Mouse (Mus musculus) hindbrain, embryonic 11.5 days (tissue): ENCODE measurements around the gene Slc38a7. TPM values are rescaled to one million over a fixed set of nuclear protein-coding genes. Genes with fewer than 3 reads are reported as not detected.

Source experiments
- ATAC-seq: fragments of 200-750 bp; cut with Nextera tagmentation; 2 replicates; pipeline ENCODE4 v1.8.0; 2017; ENCODE audit warnings: mild to moderate bottlenecking, moderate TSS enrichment, moderate library complexity; ENCODE audit not compliant: low FRiP score
- DNase-seq: peaks from one replicate; pipeline ENCODE4 v3.0.0-alpha.2; 2015; ENCODE audit warnings: low spot score
- H3K27ac ChIP-seq: fragments of 300-500 bp; sonication (generic); 2 replicates; pipeline ENCODE4 v1.5.1; 2014; ENCODE audit warnings: mild to moderate bottlenecking, low read depth, low read length
- H3K27me3 ChIP-seq: fragments of 300-500 bp; sonication (generic); 2 replicates; pipeline ENCODE4 v1.6.1; 2014; ENCODE audit warnings: mild to moderate bottlenecking, low read length, moderate library complexity, mixed read lengths; ENCODE audit not compliant: control insufficient read depth, insufficient read depth
- H3K36me3 ChIP-seq: fragments of 300-500 bp; sonication (generic); 2 replicates; pipeline ENCODE4 v1.6.1; 2014; ENCODE audit warnings: mild to moderate bottlenecking, low read length, moderate library complexity, mixed read lengths; ENCODE audit not compliant: control insufficient read depth, insufficient read depth
- H3K4me1 ChIP-seq: fragments of 300-500 bp; sonication (generic); replicated peaks from 2 replicates; pipeline ENCODE4 v1.6.1; 2014; ENCODE audit warnings: low read length, mixed read lengths; ENCODE audit not compliant: control insufficient read depth, insufficient read depth
- H3K4me2 ChIP-seq: fragments of 300-500 bp; sonication (generic); replicated peaks from 2 replicates; pipeline ENCODE4 v1.6.1; 2014; ENCODE audit warnings: mild to moderate bottlenecking, low read depth, low read length
- H3K4me3 ChIP-seq: fragments of 300-500 bp; sonication (generic); 2 replicates; pipeline ENCODE4 v1.5.1; 2014; ENCODE audit warnings: low read depth, low read length
- H3K9ac ChIP-seq: fragments of 300-500 bp; sonication (generic); 2 replicates; pipeline ENCODE4 v1.6.1; 2014; ENCODE audit warnings: low read depth, low read length
- H3K9me3 ChIP-seq: fragments of 300-500 bp; sonication (generic); 2 replicates; pipeline ENCODE4 v1.6.1; 2016; ENCODE audit warnings: low read length; ENCODE audit not compliant: control insufficient read depth
- WGBS: fragments of 180-500 bp; shearing (Covaris S2); extraction: QIAGEN DNeasy Blood & Tissue Kit; methylation state at CpG from one replicate; pipeline ENCODE4 v1.1.7; 2014; 5-methylcytosine and 5-hydroxymethylcytosine counted together
- polyA plus RNA-seq: library from polyadenylated mRNA; unstranded; fragments of >200 nt; fragmentation: Nextera tagmentation; extraction: Ambion mirVana; gene quantifications from 2 replicates; pipeline ENCODE4 v1.2.1, GENCODE M21; 2014

The Slc38a7 gene
- polyA plus RNA-seq, 1 experiment from 2014 or later: 14.3 TPM

GRCm38 (mm10) chr8:95885271-95885841, 32.0 kb upstream of the Slc38a7 start:
- Histone ChIP-seq H3K9me3 (no peaks in the 10 kb centered on the region), H3K27me3 (no peaks in the 10 kb centered on the region), H3K36me3 (no peaks in the 10 kb centered on the region), H3K4me2 (no peak overlapping the region), H3K27ac (no peak overlapping the region), H3K9ac (no peak overlapping the region), H3K4me1 (peaks cover 4% of the 10 kb centered on the region; the same call in 1 of the 2 replicates), H3K4me3 (no peak overlapping the region)
- WGBS: 88% methylated on average over 5 of the region's 5 CpGs
- DNase-seq: no peak
- no peak for ATAC-seq

DNA sequence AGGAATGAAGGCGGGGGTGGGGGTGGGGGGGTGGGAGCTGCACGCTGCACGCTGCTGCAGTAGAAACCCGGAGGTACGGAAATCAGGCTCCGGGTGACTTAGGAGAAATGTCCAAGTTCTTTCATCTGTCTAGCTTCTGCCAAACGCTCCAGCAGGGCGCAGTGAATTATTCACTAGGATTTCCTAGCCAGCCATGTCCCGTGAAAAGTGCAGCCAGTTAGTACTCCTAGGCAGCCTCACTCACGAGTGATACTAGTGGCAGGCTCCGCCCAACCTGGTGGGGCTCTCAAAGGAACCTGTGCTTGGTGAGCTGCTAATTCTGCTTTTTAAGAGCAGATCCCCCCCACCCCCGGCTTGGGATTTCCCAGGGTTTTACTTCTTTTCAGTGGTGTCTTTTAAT, 31.2 kb upstream of the Slc38a7 start:
- Histone ChIP-seq H3K4me1 (peaks cover 4% of the 10 kb centered on the region; the same call in 1 of the 2 replicates), H3K4me2 (no peak overlapping the region), H3K27ac (no peak overlapping the region), H3K4me3 (no peak overlapping the region), H3K9ac (no peak overlapping the region), H3K9me3 (no peaks in the 10 kb centered on the region), H3K27me3 (no peaks in the 10 kb centered on the region), H3K36me3 (no peaks in the 10 kb centered on the region)
- ATAC-seq: no peak
- DNase-seq: no peak
- WGBS: 82% methylated on average over 11 of the region's 12 CpGs

- peaks cover 3% of the 10 kb centered on the region; the same call in 1 of the 2 replicates for H3K4me1 ChIP-seq
- H3K4me2 ChIP-seq: no peak overlapping the region
- WGBS: 89% methylated on average over 9 of the region's 9 CpGs
- no peak overlapping the region for H3K4me3 ChIP-seq
- H3K27ac ChIP-seq: no peak overlapping the region
- H3K27me3 ChIP-seq: no peaks in the 10 kb centered on the region
- no peak overlapping the region for H3K9ac ChIP-seq
- no peaks in the 10 kb centered on the region for H3K9me3 ChIP-seq
- ATAC-seq (no peak), DNase-seq (no peak)
- no peaks in the 10 kb centered on the region; the same call in 1 of the 2 replicates for H3K36me3 ChIP-seq
These were observed 28.9 kb upstream of the Slc38a7 start for GRCm38 (mm10) chr8:95882191-95882590.

DNA sequence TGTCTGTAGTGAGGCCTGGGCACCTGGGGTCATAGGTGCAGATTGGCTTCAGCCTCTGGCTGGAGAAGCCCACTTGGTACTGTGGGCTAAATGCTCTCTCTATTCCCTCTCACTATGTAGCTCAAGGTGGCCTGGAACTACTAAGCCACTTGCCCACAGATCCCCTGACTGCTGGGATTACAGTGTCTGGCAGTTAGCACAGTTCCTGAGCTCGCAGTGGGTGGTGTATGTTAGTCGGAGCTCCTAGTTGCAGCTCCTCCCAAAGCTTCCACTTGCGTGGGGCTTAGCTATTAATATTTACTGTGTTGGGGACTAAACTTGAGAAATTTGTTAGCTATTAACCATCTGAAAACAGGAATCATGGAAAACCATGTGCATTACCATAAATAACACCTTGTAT, 28.2 kb upstream of the Slc38a7 start:
- H3K36me3 ChIP-seq: no peaks in the 10 kb centered on the region; the same call in 1 of the 2 replicates
- no peak for ATAC-seq
- no peaks in the 10 kb centered on the region; the same call in 1 of the 2 replicates for H3K4me1 ChIP-seq
- WGBS: 87% methylated on average over 3 of the region's 3 CpGs
- H3K27ac ChIP-seq: no peak overlapping the region
- DNase-seq: no peak
- no peak overlapping the region for H3K9ac ChIP-seq
- H3K4me2 ChIP-seq: no peak overlapping the region
- no peak overlapping the region for H3K4me3 ChIP-seq
- H3K27me3 ChIP-seq: no peaks in the 10 kb centered on the region
- no peaks in the 10 kb centered on the region for H3K9me3 ChIP-seq

- ATAC-seq (no peak), DNase-seq (no peak)
- whole genome bisulfite sequencing: 91% methylated on average over 4 of the region's 4 CpGs
- no peak overlapping the region for H3K4me3 ChIP-seq
- H3K27ac ChIP-seq: no peak overlapping the region
- no peaks in the 10 kb centered on the region for H3K27me3 ChIP-seq
- H3K4me2 ChIP-seq: no peak overlapping the region
- H3K9ac ChIP-seq: no peak overlapping the region
- H3K36me3 ChIP-seq: peaks cover 3% of the 10 kb centered on the region; the same call in 1 of the 2 replicates
- no peaks in the 10 kb centered on the region; the same call in 1 of the 2 replicates for H3K4me1 ChIP-seq
- H3K9me3 ChIP-seq: no peaks in the 10 kb centered on the region
These were observed 26.5 kb upstream of the Slc38a7 start for GRCm38 (mm10) chr8:95879823-95880222.

GRCm38 (mm10) chr8:95878176-95878962, 25.0 kb upstream of the Slc38a7 start:
- ATAC-seq (peak; percentile 47), DNase-seq (peak; percentile 64)
- H3K4me1 ChIP-seq: no peaks in the 10 kb centered on the region; the same call in 1 of the 2 replicates
- H3K27ac ChIP-seq: peak overlapping the region; percentile 65; the same call in 1 of the 2 replicates
- no peaks in the 10 kb centered on the region for H3K9me3 ChIP-seq
- peaks cover 5% of the 10 kb centered on the region; the same call in 1 of the 2 replicates for H3K36me3 ChIP-seq
- no peaks in the 10 kb centered on the region for H3K27me3 ChIP-seq
- H3K4me3 ChIP-seq: no peak overlapping the region
- peak overlapping the region; percentile 22; the same call in 1 of the 2 replicates for H3K4me2 ChIP-seq
- H3K9ac ChIP-seq: 0 out of 2 replicates have a peak overlapping the region, but pooled peaks have one; percentile 1
- WGBS: 57% methylated on average over 12 of the region's 12 CpGs

GRCm38 (mm10) chr8:95875270-95875669, 21.9 kb upstream of the Slc38a7 start:
- ATAC-seq (no peak), DNase-seq (no peak)
- no peaks in the 10 kb centered on the region; the same call in 1 of the 2 replicates for H3K4me1 ChIP-seq
- H3K27ac ChIP-seq: no peak overlapping the region
- 99% methylated on average over 7 of the region's 7 CpGs for WGBS
- H3K9ac ChIP-seq: no peak overlapping the region
- no peaks in the 10 kb centered on the region for H3K9me3 ChIP-seq
- H3K36me3 ChIP-seq: peaks cover 9% of the 10 kb centered on the region; the same call in 1 of the 2 replicates
- H3K4me2 ChIP-seq: no peak overlapping the region
- no peak overlapping the region for H3K4me3 ChIP-seq
- H3K27me3 ChIP-seq: no peaks in the 10 kb centered on the region

- Histone ChIP-seq H3K9ac (no peak overlapping the region), H3K36me3 (peaks cover 14% of the 10 kb centered on the region; the same call in 1 of the 2 replicates), H3K27ac (no peak overlapping the region), H3K9me3 (no peaks in the 10 kb centered on the region), H3K27me3 (no peaks in the 10 kb centered on the region), H3K4me2 (no peak overlapping the region), H3K4me1 (no peaks in the 10 kb centered on the region), H3K4me3 (no peak overlapping the region)
- ATAC-seq (no peak), DNase-seq (no peak)
- 93% methylated on average over 16 of the region's 16 CpGs for WGBS
These were observed 18.4 kb upstream of the Slc38a7 start for GRCm38 (mm10) chr8:95871690-95872089.
